Mouse (Mus musculus): Measurements from ENCODE around the gene Qrich1.

Gene Qrich1

DNA sequence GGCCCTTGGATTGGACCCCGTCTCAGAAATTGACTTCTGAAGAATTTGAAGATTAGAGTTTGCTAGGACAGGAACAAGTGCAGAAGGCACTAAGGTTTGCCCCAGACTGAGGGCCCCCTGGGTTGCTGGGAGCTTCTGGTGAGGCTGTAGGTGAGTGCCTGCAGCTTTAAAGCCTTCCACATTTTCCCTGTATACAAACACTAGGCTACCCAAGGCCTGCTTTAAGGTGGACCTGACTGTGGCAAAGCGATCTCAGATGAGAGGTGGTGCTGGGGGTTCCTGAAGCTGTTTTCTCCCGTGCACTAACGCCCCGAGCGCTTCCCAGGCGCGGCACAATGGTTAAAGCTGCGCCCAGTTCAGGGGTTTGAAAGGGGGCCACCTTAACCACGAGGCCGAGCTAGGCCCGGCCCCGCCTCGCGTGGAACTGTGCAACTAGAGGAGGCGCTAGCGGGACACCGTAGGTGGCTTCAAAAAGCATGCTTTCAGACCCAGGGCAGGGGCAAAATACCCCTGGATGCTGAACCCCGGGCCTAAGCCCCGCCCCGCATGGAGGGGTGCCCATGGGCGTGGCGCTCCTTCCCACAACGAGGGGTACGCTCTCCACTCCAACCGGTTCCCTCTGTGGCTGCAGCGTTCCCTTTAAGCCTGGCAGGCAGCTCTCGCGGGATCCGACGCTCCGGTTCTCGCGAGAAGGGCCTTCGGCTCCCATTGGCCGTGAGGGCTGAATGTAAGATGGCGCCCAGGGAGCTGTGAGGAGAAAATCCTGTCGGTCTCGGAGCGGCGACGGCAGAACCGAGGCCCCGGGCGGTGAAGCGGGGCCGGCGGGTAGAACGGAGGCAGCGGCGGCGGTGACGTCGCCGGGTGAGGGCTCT is at the start of gene Qrich1:
Gene Qrich1 (plus strand): TSS at position 427 of the 872 bp plus-strand sequence.
- in situ Hi-C loops (cut with MboI, MseI), result loop anchor here in 1 of 2 experiments (10.0 kb wide), 1 partner anchor 538 kb away; the partner anchor contains the start of gene Trex1

GRCm38 (mm10) chr9:108469430-108469829 is 47.2 kb upstream of the Qrich1 start:
- in situ Hi-C loops (cut with MboI, MseI), result no loop called here

DNA sequence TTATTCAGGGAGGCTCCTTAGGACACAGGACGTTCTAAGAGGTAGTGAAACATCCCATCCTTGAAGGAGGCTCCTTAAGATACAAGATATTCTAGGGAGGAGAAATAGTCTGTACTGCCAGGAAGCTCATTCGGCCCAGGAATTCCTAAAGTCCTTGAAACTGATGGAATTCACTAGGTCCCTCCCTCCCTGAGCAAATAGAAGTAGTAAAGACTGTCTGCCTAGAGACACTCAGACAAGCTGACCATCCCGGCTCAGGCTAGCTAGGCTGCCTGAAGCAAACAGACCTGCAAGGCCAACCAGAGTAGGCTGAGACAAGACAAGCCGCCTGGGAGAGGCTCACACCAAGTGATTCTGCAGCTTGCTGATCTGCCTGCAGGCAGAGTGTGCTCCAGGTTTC is 46.8 kb upstream of the Qrich1 start:
- in situ Hi-C loops (cut with MboI, MseI), result no loop called here

DNA sequence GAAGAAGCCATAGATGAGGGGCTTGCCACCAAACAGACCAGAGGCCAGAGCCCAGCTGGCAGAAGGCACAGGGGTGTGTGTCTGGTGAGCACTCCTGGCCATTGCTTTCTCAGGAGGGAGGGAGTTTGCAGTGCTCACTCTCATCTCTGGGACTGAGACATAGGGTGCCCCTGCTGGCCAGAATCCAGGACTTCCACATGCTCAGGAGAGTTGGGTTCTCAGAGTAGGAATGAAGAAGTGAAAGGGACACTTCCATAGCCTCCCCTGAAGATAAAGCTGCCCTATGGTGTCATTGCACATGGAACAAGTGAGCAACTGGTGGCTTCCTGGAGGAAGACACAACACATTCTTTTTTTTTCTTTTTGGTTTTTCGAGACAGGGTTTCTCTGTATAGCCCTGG is 42.1 kb upstream of the Qrich1 start:
- in situ Hi-C loops (cut with MboI, MseI), result no loop called here

DNA sequence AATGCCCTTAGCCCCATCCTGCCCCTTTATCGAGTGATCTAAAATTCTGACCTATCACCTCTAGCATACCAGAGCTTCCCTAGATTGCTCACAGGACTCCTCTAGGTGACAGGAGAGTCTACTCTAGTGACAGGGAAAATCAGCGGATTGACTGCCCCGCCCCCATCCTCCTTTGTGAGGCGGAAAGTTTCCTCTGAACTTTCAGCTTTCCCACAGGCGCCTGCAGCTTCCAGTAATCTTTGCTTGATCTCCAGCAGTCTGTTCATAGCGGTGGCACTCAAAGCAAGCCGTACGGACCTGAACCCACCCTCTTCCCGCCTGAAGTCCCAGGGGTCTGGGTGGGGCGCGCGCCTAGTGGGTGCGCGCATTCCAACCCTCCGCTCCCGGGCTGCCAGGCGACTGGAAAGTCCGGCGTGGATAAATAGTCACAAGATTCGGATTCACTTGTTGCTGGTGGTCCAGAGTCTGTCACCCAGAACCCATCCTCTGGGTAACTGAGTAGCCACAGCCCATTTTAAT is 37.9 kb upstream of the Qrich1 start:
- in situ Hi-C loops (cut with MboI, MseI), result no loop called here

GRCm38 (mm10) chr9:108479241-108479640 is 37.4 kb upstream of the Qrich1 start:
- in situ Hi-C loops (cut with MboI, MseI), result no loop called here

GRCm38 (mm10) chr9:108479721-108480351 is 36.8 kb upstream of the Qrich1 start, which contains the start of gene Lamb2:
TSS of gene Lamb2 (plus strand) at chr9:108479736.
- in situ Hi-C loops (cut with MboI, MseI), result no loop called here

- in situ Hi-C loops (cut with MboI, MseI), result no loop called here
Measured at GRCm38 (mm10) chr9:108480813-108481519, 35.6 kb upstream of the Qrich1 start.

DNA sequence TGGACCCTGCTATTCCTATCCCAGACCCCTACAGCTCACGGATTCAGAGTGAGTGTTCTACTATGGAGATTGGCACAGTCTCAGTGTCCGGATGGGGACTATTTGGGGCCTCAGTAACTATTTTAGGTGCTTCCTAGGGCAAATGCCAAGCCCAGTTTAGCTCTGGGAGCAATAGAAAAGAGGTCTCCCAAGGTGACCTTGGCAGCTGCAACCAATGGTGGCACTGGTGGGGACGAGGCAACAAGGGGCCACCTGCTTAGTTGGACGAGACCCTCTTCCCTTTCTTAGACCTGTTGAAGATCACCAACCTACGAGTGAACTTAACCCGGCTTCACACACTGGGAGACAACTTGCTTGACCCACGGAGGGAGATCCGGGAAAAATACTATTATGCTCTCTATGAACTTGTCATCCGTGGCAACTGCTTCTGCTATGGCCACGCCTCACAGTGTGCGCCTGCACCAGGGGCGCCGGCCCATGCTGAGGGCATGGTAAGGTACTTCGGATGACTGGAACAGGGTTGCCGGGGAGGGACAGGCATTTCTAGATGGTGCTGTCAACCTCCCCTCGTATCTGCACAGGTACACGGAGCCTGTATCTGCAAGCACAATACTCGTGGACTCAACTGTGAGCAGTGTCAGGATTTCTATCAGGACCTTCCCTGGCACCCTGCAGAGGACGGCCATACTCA is 34.9 kb upstream of the Qrich1 start:
- in situ Hi-C loops (cut with MboI, MseI), result no loop called here

DNA sequence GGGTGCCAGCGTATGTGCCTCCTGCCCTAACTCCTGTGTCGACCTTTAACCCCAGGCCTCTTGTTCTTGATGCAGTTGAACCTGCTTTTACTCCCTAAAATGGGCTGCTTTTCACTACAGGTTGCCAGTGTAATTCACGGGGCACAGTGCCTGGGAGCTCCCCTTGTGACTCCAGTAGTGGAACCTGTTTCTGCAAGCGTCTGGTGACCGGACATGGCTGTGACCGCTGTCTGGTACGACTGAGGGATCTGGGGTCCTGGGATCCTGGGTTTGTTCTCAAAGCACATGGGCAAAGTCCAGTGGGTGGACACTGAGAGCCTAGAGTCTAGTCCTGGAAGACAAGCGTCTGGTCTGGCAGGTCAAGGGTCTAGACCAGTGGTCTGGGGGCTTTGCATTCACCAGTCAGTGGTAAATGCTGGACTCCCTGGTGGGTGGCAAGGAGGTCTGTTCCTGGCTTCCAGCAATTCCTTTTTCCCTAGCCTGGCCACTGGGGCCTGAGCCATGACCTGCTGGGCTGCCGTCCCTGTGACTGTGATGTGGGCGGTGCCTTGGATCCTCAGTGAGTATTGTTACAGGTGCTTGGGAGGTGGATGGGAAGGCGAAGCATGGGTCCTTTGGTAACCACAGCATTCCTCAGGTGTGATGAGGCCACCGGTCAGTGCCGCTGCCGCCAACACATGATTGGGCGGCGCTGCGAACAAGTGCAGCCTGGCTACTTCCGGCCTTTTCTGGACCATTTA is 33.4 kb upstream of the Qrich1 start:
- in situ Hi-C loops (cut with MboI, MseI), result no loop called here

GRCm38 (mm10) chr9:108484021-108484420 is 32.6 kb upstream of the Qrich1 start:
- in situ Hi-C loops (cut with MboI, MseI), result no loop called here

GRCm38 (mm10) chr9:108485301-108485875 is 31.2 kb upstream of the Qrich1 start:
- in situ Hi-C loops (cut with MboI, MseI), result no loop called here

- in situ Hi-C loops (cut with MboI, MseI), result no loop called here
Measured at GRCm38 (mm10) chr9:108486973-108487530, 29.6 kb upstream of the Qrich1 start.

DNA sequence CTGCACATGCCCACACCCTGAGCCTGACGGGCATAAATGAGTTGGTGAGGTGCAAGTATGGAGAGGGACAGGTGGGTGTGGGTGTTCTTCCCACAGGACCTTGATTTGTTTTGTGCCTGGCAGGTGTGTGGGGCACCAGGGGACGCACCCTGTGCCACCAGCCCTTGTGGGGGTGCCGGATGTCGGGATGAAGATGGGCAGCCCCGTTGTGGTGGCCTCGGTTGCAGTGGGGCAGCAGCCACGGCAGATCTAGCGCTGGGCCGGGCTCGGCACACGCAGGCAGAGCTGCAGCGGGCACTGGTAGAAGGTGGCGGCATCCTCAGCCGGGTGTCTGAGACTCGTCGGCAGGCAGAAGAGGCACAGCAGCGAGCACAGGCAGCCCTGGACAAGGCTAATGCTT is 28.2 kb upstream of the Qrich1 start:
- in situ Hi-C loops (cut with MboI, MseI), result no loop called here

DNA sequence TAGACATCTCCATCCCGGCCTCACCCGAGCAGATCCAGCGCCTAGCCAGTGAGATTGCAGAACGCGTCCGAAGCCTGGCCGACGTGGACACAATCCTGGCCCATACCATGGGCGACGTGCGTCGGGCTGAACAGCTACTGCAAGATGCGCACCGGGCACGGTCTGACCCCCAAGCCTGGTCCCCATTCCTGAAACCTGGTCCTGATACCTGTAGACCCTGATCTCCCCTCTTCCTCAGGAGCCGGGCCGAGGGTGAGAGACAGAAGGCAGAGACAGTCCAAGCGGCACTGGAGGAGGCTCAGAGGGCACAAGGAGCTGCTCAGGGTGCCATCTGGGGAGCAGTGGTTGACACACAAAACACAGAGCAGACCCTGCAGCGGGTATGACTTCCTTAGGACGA is 27.4 kb upstream of the Qrich1 start:
- in situ Hi-C loops (cut with MboI, MseI), result no loop called here

- in situ Hi-C loops (cut with MboI, MseI), result no loop called here
Measured at GRCm38 (mm10) chr9:108489702-108490558, 26.7 kb upstream of the Qrich1 start.

DNA sequence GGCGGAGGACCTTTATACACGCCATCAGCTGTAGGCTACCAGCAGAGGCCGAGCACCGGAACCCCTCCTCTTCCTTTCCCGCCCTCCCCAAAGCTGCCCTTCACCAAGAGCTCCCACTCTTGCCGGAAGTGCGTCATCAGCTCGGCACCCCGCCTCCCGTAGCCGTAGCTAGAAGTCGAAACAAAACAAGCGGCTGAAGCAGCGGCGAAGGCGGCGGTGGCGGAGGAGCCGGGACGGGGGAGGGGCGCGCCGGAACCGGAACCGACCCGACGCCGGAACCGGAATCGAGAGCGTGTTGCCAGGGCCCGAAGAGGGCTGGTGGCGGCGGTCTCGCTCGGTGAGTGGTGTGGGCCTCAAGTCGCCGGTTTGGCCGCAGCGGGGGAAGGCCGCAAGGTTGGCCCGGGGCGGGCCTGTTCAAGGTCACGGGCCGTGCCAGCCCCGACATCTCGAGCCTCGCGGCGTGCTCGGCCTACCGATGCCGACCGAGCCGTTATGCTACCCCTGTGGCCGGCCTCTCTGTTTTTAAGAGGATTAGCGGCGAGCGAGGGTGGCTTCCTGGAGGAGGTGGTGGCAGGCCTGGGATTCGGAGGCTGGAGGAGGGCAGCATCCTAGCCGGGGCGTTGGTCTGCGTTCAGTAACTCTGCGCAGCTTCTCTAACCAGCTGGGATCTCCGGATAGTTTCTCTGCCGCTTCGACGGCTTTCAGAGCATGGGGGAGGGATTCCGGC is 25.9 kb upstream of the Qrich1 start, which contains the start of gene Usp19:
Gene Usp19 (plus strand): TSS at position 44 of the 727 bp plus-strand sequence.
- in situ Hi-C loops (cut with MboI, MseI), result no loop called here

GRCm38 (mm10) chr9:108491286-108491580 is 25.4 kb upstream of the Qrich1 start:
- in situ Hi-C loops (cut with MboI, MseI), result no loop called here
